Mouse (Mus musculus): ENCODE measurements around the gene Mtmr11. TPM values are rescaled to one million over a fixed set of nuclear protein-coding genes. Genes with fewer than 3 reads are reported as not detected.

Gene Mtmr11
- polyA plus RNA-seq, 1 experiment from 2014 or later = 12.8 TPM

Small RNAs within 50 kb of the gene (microRNA-seq; reads per million reads assigned to microRNA genes)
- not detected for gene Gm44492

Other genes starting within 250 kb of the Mtmr11 start
- 167 and 175 TPM in 2 replicates for gene Anp32e, start 232.8 kb upstream of the Mtmr11 start, polyA plus RNA-seq (2015; fragmentation: Nextera tagmentation; extraction: Ambion mirVana)
- 59.5 and 65.4 TPM in 2 replicates for gene Plekho1, start 166.0 kb upstream of the Mtmr11 start, polyA plus RNA-seq (2015; fragmentation: Nextera tagmentation; extraction: Ambion mirVana)
- gene Vps45, start 103.5 kb upstream of the Mtmr11 start, polyA plus RNA-seq (2015; fragmentation: Nextera tagmentation; extraction: Ambion mirVana) = 62.9 and 64.0 TPM in 2 replicates
- gene Otud7b, start 57.5 kb upstream of the Mtmr11 start, polyA plus RNA-seq (2015; fragmentation: Nextera tagmentation; extraction: Ambion mirVana) = 11.0 and 13.6 TPM in 2 replicates
- gene Sf3b4, start 10.3 kb downstream of the Mtmr11 start, polyA plus RNA-seq (2015; fragmentation: Nextera tagmentation; extraction: Ambion mirVana) = 149 and 151 TPM in 2 replicates
- 84.0 and 88.7 TPM in 2 replicates for gene Sv2a, start 19.1 kb downstream of the Mtmr11 start, polyA plus RNA-seq (2015; fragmentation: Nextera tagmentation; extraction: Ambion mirVana)
- gene Bola1, start 57.7 kb downstream of the Mtmr11 start, polyA plus RNA-seq (2015; fragmentation: Nextera tagmentation; extraction: Ambion mirVana) = 64.0 and 65.6 TPM in 2 replicates
- 1.0 TPM in 1 of 2 replicates, not detected in the other for gene Hist2h2ab, start 57.9 kb downstream of the Mtmr11 start, polyA plus RNA-seq (2015; fragmentation: Nextera tagmentation; extraction: Ambion mirVana)
- 3.1 and 3.6 TPM in 2 replicates for gene Hist2h2ac, start 58.9 kb downstream of the Mtmr11 start, polyA plus RNA-seq (2015; fragmentation: Nextera tagmentation; extraction: Ambion mirVana)
- 4.3 TPM in 2 replicates for gene Hist2h2be, start 59.1 kb downstream of the Mtmr11 start, polyA plus RNA-seq (2015; fragmentation: Nextera tagmentation; extraction: Ambion mirVana)
- gene Hist2h3c2, start 77.1 kb downstream of the Mtmr11 start, polyA plus RNA-seq (2015; fragmentation: Nextera tagmentation; extraction: Ambion mirVana) = 4.1 and 5.3 TPM in 2 replicates
- gene Hist2h2aa2, start 78.3 kb downstream of the Mtmr11 start, polyA plus RNA-seq (2015; fragmentation: Nextera tagmentation; extraction: Ambion mirVana) = 64.9 and 67.2 TPM in 2 replicates
- 15.6 and 29.2 TPM in 2 replicates for gene Hist2h2aa1, start 83.5 kb downstream of the Mtmr11 start, polyA plus RNA-seq (2015; fragmentation: Nextera tagmentation; extraction: Ambion mirVana)
- gene Hist2h3c1, start 84.7 kb downstream of the Mtmr11 start, polyA plus RNA-seq (2015; fragmentation: Nextera tagmentation; extraction: Ambion mirVana) = 0.62 TPM in 1 of 2 replicates, not detected in the other
- gene Hist2h4, start 101.3 kb downstream of the Mtmr11 start, polyA plus RNA-seq (2015; fragmentation: Nextera tagmentation; extraction: Ambion mirVana) = 5.2 and 6.1 TPM in 2 replicates
- gene Hist2h3b, start 106.7 kb downstream of the Mtmr11 start, polyA plus RNA-seq (2015; fragmentation: Nextera tagmentation; extraction: Ambion mirVana) = 19.6 and 22.4 TPM in 2 replicates
- gene Hist2h2bb, start 107.7 kb downstream of the Mtmr11 start, polyA plus RNA-seq (2015; fragmentation: Nextera tagmentation; extraction: Ambion mirVana) = 2.7 and 3.4 TPM in 2 replicates
- 1.5 and 1.7 TPM in 2 replicates for gene Fcgr1, start 132.0 kb downstream of the Mtmr11 start, polyA plus RNA-seq (2015; fragmentation: Nextera tagmentation; extraction: Ambion mirVana)

All from hindbrain, embryonic 13.5 days (tissue).